Mouse (Mus musculus): ENCODE data around the gene Cracr2b. TPM values are rescaled to one million over a fixed set of nuclear protein-coding genes. Genes with fewer than 3 reads are reported as not detected.

Cracr2b gene
- polyA plus RNA-seq, 1 experiment from 2014 or later, result 23.7 TPM

GRCm38 (mm10) chr7:141432741-141433516 lies 28.0 kb upstream of the Cracr2b start:
- Histone ChIP-seq H3K36me3 (ENCODE audit: insufficient read depth, low read length) (peaks cover 34% of the 10 kb centered on the region), H3K27me3 (ENCODE audit: insufficient read depth, low read length) (no peaks in the 10 kb centered on the region), H3K9ac (replicated peaks; ENCODE audit: low read length) (0 out of 2 replicates have a peak overlapping the region, but pooled peaks have one; percentile 4), H3K4me2 (replicated peaks; ENCODE audit: low read depth, low read length) (no peak overlapping the region), H3K4me3 (ENCODE audit: low read length) (no peak overlapping the region), H3K9me3 (ENCODE audit: low read length) (no peaks in the 10 kb centered on the region), H3K27ac (ENCODE audit: low read length) (no peak overlapping the region), H3K4me1 (ENCODE audit: insufficient read depth, low read length) (peaks cover 46% of the 10 kb centered on the region)
- WGBS, result 84% methylated on average over 6 of the region's 6 CpGs
- ATAC-seq (ENCODE audit: low FRiP score, low TSS enrichment), result no peak

GRCm38 (mm10) chr7:141433517-141434400 lies 27.1 kb upstream of the Cracr2b start:
- H3K27me3 ChIP-seq (ENCODE audit: insufficient read depth, low read length), result no peaks in the 10 kb centered on the region
- WGBS, result 67% methylated on average over 15 of the region's 15 CpGs
- peak overlapping the region; percentile 87 for H3K4me2 ChIP-seq (replicated peaks; ENCODE audit: low read depth, low read length)
- ATAC-seq (ENCODE audit: low FRiP score, low TSS enrichment), result no peak
- H3K4me3 ChIP-seq (ENCODE audit: low read length), result peak overlapping the region; percentile 57
- H3K9ac ChIP-seq (replicated peaks; ENCODE audit: low read length), result peak overlapping the region; percentile 65
- peaks cover 46% of the 10 kb centered on the region for H3K4me1 ChIP-seq (ENCODE audit: insufficient read depth, low read length)
- H3K27ac ChIP-seq (ENCODE audit: low read length), result no peak overlapping the region
- peaks cover 40% of the 10 kb centered on the region for H3K36me3 ChIP-seq (ENCODE audit: insufficient read depth, low read length)
- H3K9me3 ChIP-seq (ENCODE audit: low read length), result no peaks in the 10 kb centered on the region

DNA sequence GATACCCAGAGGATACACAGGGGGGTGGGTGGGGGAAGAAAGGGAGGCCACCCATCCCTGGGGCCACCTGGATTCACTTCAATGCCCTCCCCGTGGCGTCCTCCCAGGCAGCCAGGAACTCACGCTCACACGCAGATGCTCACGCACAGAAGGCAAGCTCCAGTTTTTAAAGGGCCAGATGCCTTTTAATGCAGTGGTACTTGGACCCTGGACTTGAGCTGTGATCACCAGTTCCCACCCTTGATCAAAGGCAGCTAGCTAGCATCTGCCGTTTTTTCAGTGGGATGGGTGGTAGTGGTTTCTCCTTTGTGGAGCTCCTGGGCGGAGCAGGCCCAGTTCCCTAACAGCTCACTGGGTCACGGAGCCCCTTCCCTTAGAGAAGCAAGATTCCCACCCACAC lies 26.4 kb upstream of the Cracr2b start:
- no peak for ATAC-seq (ENCODE audit: low FRiP score, low TSS enrichment)
- 14% methylated on average over 8 of the region's 8 CpGs for WGBS
- H3K9me3 ChIP-seq (ENCODE audit: low read length), result no peaks in the 10 kb centered on the region
- H3K4me2 ChIP-seq (replicated peaks; ENCODE audit: low read depth, low read length), result peak overlapping the region; percentile 87
- peak overlapping the region; percentile 65 for H3K9ac ChIP-seq (replicated peaks; ENCODE audit: low read length)
- H3K36me3 ChIP-seq (ENCODE audit: insufficient read depth, low read length), result peaks cover 46% of the 10 kb centered on the region
- peak overlapping the region; percentile 57 for H3K4me3 ChIP-seq (ENCODE audit: low read length)
- peak overlapping the region; percentile 44 for H3K27ac ChIP-seq (ENCODE audit: low read length)
- no peaks in the 10 kb centered on the region for H3K27me3 ChIP-seq (ENCODE audit: insufficient read depth, low read length)
- peaks cover 39% of the 10 kb centered on the region for H3K4me1 ChIP-seq (ENCODE audit: insufficient read depth, low read length)

- peak overlapping the region; percentile 65 for H3K9ac ChIP-seq (replicated peaks; ENCODE audit: low read length)
- H3K36me3 ChIP-seq (ENCODE audit: insufficient read depth, low read length), result peaks cover 50% of the 10 kb centered on the region
Measured at GRCm38 (mm10) chr7:141435129-141435855, 25.6 kb upstream of the Cracr2b start.

DNA sequence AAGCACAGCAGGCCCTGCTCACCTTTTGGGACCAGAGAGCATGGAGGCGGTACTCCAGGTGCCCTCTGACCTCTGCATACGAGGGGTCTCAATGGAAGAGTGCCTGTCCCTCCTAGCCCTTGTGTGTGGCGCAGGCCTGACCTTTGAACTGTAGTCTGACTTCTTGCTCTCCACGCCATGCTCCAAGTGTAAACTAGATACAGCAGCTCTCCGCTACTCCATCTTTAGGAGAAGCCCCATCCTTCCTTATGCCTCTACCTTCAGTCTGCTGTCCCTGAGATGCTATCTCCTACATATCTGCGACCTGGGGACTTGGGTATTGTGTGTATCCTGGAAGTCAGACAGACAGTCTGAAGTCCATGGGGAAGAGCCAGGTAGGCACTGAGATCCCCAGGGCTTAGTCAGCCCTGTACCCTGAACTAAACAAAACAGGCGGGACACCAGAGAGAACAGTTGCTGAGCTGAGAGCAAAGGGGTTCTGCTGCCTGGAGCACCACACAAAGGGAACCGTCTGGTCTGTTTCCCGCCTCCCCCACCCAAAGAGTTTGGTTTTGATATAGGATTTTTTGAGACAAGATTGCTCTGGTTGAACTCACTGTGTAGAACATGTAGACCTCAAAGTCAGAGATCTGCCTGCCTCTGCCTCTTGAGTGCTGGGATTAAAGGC lies 24.9 kb upstream of the Cracr2b start:
- Histone ChIP-seq H3K9ac (replicated peaks; ENCODE audit: low read length) (no peak overlapping the region), H3K4me3 (ENCODE audit: low read length) (0 out of 2 replicates have a peak overlapping the region, but pooled peaks have one; percentile 57), H3K27ac (ENCODE audit: low read length) (no peak overlapping the region), H3K27me3 (ENCODE audit: insufficient read depth, low read length) (no peaks in the 10 kb centered on the region), H3K36me3 (ENCODE audit: insufficient read depth, low read length) (peaks cover 43% of the 10 kb centered on the region), H3K9me3 (ENCODE audit: low read length) (no peaks in the 10 kb centered on the region), H3K4me1 (ENCODE audit: insufficient read depth, low read length) (peaks cover 32% of the 10 kb centered on the region), H3K4me2 (replicated peaks; ENCODE audit: low read depth, low read length) (peak overlapping the region; percentile 87; the same call in 1 of the 2 replicates)
- WGBS, result 78% methylated on average over 9 of the region's 9 CpGs
- no peak for ATAC-seq (ENCODE audit: low FRiP score, low TSS enrichment)

More at GRCm38 (mm10) chr7:141435129-141435855, 25.6 kb upstream of the Cracr2b start:
- H3K9me3 ChIP-seq (ENCODE audit: low read length), result no peaks in the 10 kb centered on the region
- H3K4me2 ChIP-seq (replicated peaks; ENCODE audit: low read depth, low read length), result peak overlapping the region; percentile 87
- H3K4me3 ChIP-seq (ENCODE audit: low read length), result peak overlapping the region; percentile 57
- 5% methylated on average over 17 of the region's 17 CpGs for WGBS
- no peak for ATAC-seq (ENCODE audit: low FRiP score, low TSS enrichment)
- peaks cover 32% of the 10 kb centered on the region for H3K4me1 ChIP-seq (ENCODE audit: insufficient read depth, low read length)
- no peaks in the 10 kb centered on the region for H3K27me3 ChIP-seq (ENCODE audit: insufficient read depth, low read length)
- peak overlapping the region; percentile 44 for H3K27ac ChIP-seq (ENCODE audit: low read length)

DNA sequence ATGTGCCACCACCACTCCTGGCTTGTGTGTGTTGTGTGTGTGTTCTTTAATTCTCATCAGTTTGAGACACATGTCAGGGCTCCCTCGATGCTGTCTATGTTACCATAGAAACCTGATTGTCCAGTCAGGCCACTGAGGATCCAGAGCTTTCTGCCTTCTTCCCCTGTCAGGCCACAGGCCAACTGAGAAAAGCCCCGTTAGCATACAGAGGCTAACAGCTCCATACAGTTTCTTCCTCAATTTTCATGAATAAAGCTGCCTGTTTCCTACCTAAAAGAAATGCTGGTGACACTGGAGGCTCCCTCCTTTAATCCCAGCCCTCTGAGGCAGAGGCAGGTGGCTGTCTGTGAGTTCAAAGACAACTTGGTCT lies 24.4 kb upstream of the Cracr2b start:
- peak overlapping the region; percentile 77 for H3K9ac ChIP-seq (replicated peaks; ENCODE audit: low read length)
- 55% methylated on average over 2 of the region's 2 CpGs for WGBS
- no peaks in the 10 kb centered on the region for H3K27me3 ChIP-seq (ENCODE audit: insufficient read depth, low read length)
- H3K9me3 ChIP-seq (ENCODE audit: low read length), result no peaks in the 10 kb centered on the region
- ATAC-seq (ENCODE audit: low FRiP score, low TSS enrichment), result no peak
- peak overlapping the region; percentile 93 for H3K4me2 ChIP-seq (replicated peaks; ENCODE audit: low read depth, low read length)
- H3K4me1 ChIP-seq (ENCODE audit: insufficient read depth, low read length), result peaks cover 32% of the 10 kb centered on the region
- H3K27ac ChIP-seq (ENCODE audit: low read length), result no peak overlapping the region
- peak overlapping the region; percentile 58 for H3K4me3 ChIP-seq (ENCODE audit: low read length)
- peaks cover 38% of the 10 kb centered on the region for H3K36me3 ChIP-seq (ENCODE audit: insufficient read depth, low read length)

- Histone ChIP-seq H3K9ac (replicated peaks; ENCODE audit: low read length) (peak within 1 kb of the TSS; percentile 77), H3K4me2 (replicated peaks; ENCODE audit: low read depth, low read length) (peak within 1 kb of the TSS; percentile 93), H3K36me3 (ENCODE audit: insufficient read depth, low read length) (peaks cover 29% of the 10 kb centered on the region), H3K27ac (ENCODE audit: low read length) (no peak within 1 kb of the TSS), H3K9me3 (ENCODE audit: low read length) (no peaks in the 10 kb centered on the region), H3K4me1 (ENCODE audit: insufficient read depth, low read length) (peaks cover 41% of the 10 kb centered on the region), H3K4me3 (ENCODE audit: low read length) (peak within 1 kb of the TSS; percentile 58), H3K27me3 (ENCODE audit: insufficient read depth, low read length) (no peaks in the 10 kb centered on the region)
- 6% methylated on average over 53 of the region's 53 CpGs for WGBS
- peak; percentile 69 for ATAC-seq (ENCODE audit: low FRiP score, low TSS enrichment)
Measured at GRCm38 (mm10) chr7:141437178-141438120, 23.4 kb upstream of the Cracr2b start, which contains the start of gene Slc25a22. Slc25a22 (minus strand) TSS chr7:141437892.

DNA sequence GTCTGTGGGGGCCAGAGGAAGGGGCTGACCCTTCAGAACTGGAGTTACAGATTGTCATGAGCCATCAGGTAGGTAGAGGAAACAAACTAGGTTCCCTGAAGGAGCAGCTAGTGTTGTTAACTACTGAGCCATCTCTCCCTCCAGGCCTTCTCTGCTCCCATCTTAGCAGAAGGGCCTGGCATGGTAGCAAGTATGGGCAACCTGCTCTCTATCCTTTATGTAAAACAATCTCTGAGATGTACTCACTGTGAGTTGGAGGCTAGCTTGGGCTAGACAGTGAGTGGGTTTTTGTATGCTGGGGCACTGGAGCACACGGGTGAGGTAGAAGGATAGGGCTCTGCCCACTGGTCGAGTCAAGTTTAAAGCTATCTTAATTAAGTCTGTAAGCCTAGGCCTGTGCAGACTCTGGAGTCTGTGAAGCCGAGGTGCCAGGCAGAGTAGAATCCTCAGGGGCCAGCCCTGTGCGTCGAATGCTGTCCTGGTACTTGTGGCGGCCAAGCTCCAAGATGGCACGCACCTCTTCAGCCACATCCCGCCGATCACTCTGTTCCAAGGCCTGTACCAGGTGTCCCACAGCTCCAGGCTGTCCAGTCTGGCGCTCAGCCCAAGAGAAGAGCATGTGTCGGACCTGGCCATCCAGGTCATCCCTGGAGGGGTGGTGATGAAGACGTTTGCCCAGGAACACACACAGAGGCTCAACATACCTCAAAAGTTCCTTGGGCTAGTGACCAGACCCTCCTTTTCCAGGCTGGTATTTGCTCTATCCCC lies 22.5 kb upstream of the Cracr2b start:
- ATAC-seq (ENCODE audit: low FRiP score, low TSS enrichment), result no peak
- H3K4me1 ChIP-seq (ENCODE audit: insufficient read depth, low read length), result peaks cover 50% of the 10 kb centered on the region
- no peak overlapping the region for H3K4me2 ChIP-seq (replicated peaks; ENCODE audit: low read depth, low read length)
- H3K9me3 ChIP-seq (ENCODE audit: low read length), result no peaks in the 10 kb centered on the region
- no peak overlapping the region for H3K4me3 ChIP-seq (ENCODE audit: low read length)
- H3K9ac ChIP-seq (replicated peaks; ENCODE audit: low read length), result no peak overlapping the region
- H3K36me3 ChIP-seq (ENCODE audit: insufficient read depth, low read length), result peaks cover 22% of the 10 kb centered on the region
- no peak overlapping the region for H3K27ac ChIP-seq (ENCODE audit: low read length)
- 91% methylated on average over 12 of the region's 12 CpGs for WGBS
- H3K27me3 ChIP-seq (ENCODE audit: insufficient read depth, low read length), result no peaks in the 10 kb centered on the region

Data from kidney, embryonic 16.5 days (tissue).